Mouse (Mus musculus) testis, adult 2 months (tissue): ENCODE measurements around the gene Timp3.

Source experiments
- CTCF ChIP-seq: fragments of 200-500 bp; IDR thresholded peaks from 2 replicates; pipeline ENCODE4 v1.5.1; 2012; ENCODE audit warnings: low read depth, mild to moderate bottlenecking, inconsistent platforms, low read length, moderate library complexity; ENCODE audit not compliant: control insufficient read depth, insufficient read depth, insufficient replicate concordance
- POLR2A ChIP-seq: fragments of 200-500 bp; IDR thresholded peaks from 2 replicates; pipeline ENCODE4 v1.6.1; 2012; ENCODE audit warnings: low read depth, mild to moderate bottlenecking, inconsistent platforms, low read length, moderate library complexity; ENCODE audit not compliant: control insufficient read depth

DNA sequence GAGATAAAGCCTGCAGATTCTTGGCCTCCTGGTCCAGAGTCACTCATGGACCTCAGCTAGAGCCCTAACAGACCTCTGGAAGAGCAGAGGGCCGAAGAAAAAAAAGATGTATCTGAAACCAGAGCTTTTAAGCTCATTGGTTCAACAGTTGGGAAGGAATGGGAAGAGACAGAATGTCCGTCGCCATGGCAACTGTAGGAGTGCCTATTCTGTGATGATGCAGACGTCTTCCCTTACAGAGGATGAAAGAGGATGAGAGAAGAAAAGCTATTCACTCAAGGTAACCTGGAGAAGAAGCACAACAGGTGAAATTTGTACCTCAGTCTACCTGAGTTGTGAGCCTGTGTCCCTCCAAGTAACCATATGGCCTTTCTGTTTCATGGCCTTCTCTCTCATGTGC is 44.0 kb upstream of the Timp3 start:
- TF ChIP-seq CTCF (no peak), POLR2A (no peak)
